Mouse (Mus musculus) embryonic facial prominence, embryonic 11.5 days (tissue): ENCODE measurements at regions not wholly inside any gene's neighbourhood (a gene's known extent, or its start where the extent isn't known, plus 50 kb on each side); places are given as distances from the start of the nearest gene placed in this dataset.

Experiments
- ATAC-seq: fragments of 200-750 bp; cut with Nextera tagmentation; replicated peaks from 2 replicates; pipeline ENCODE4 v1.8.0; 2017; ENCODE audit warnings: low read depth; ENCODE audit not compliant: insufficient number of reproducible peaks, low FRiP score, low TSS enrichment
- DNase-seq: peaks from one replicate; pipeline ENCODE4 v3.0.0-alpha.2; 2015; ENCODE audit warnings: low spot score
- H3K27ac ChIP-seq: fragments of 300-500 bp; sonication (generic); replicated peaks from 2 replicates; pipeline ENCODE4 v1.5.1; 2014; ENCODE audit warnings: mild to moderate bottlenecking, low read depth, low read length, control low read depth
- H3K27me3 ChIP-seq: fragments of 300-500 bp; sonication (generic); 2 replicates; pipeline ENCODE4 v1.6.1; 2014; ENCODE audit warnings: mild to moderate bottlenecking, low read length, moderate library complexity, mixed read lengths; ENCODE audit not compliant: control insufficient read depth, insufficient read depth
- H3K36me3 ChIP-seq: fragments of 300-500 bp; sonication (generic); replicated peaks from 2 replicates; pipeline ENCODE4 v1.6.1; 2014; ENCODE audit warnings: low read depth, mild to moderate bottlenecking, low read length, moderate library complexity, mixed read lengths; ENCODE audit not compliant: control insufficient read depth, insufficient read depth
- H3K4me1 ChIP-seq: fragments of 300-500 bp; sonication (generic); 2 replicates; pipeline ENCODE4 v1.6.1; 2014; ENCODE audit warnings: low read length, mixed read lengths; ENCODE audit not compliant: control insufficient read depth, insufficient read depth
- H3K4me2 ChIP-seq: fragments of 300-500 bp; sonication (generic); 2 replicates; pipeline ENCODE4 v1.6.1; 2014; ENCODE audit warnings: low read depth, mild to moderate bottlenecking, control low read depth, low read length, moderate library complexity
- H3K4me3 ChIP-seq: fragments of 300-500 bp; sonication (generic); 2 replicates; pipeline ENCODE4 v1.5.1; 2014; ENCODE audit warnings: low read depth, low read length, control low read depth
- H3K9ac ChIP-seq: fragments of 300-500 bp; sonication (generic); replicated peaks from 2 replicates; pipeline ENCODE4 v1.6.1; 2014; ENCODE audit warnings: mild to moderate bottlenecking, control low read depth, low read length
- H3K9me3 ChIP-seq: fragments of 300-500 bp; sonication (generic); replicated peaks from 2 replicates; pipeline ENCODE4 v1.6.1; 2016; ENCODE audit warnings: mild to moderate bottlenecking, low read length, inconsistent platforms, mixed read lengths; ENCODE audit not compliant: control insufficient read depth
- WGBS: fragments of 180-500 bp; shearing (Covaris S2); extraction: QIAGEN DNeasy Blood & Tissue Kit; methylation state at CpG from one replicate; pipeline ENCODE4 v1.1.7; 2014; 5-methylcytosine and 5-hydroxymethylcytosine counted together

DNA sequence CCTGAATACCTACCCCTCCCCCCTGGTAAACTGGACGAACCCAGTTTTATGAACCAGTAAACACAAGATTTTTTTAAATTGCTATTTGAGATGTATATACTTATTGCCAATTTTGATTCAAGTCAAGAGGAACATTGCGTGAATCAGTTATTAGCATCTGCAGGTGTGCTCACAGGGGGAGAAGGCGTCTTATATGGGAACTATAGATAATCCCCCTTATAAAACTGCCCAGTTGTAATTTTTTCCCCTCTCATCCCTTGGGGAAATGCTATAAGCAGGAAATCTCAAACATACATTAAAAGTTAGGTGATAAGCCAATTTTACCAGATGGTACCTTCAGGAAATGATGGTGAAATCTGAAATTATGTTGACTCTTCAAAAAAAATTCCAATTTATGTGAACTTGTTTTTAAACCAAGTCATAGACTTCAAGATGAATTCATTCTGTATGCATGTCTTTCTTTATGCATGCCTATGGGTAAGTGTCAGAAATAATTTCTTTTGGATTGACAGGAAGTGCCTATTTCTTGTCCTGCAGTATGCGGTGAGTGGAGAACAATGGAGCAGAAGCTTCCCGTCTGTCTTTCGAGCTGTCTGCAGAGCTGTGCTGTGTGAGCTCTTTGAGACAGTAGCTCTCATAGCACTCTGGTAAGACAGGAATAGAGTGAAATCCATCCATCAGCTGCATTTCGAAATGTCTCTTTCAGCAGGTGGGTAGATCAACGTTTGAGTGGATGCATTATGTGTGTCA lies 306.0 kb upstream of the Xrcc4 start:
- Histone ChIP-seq H3K36me3 (no peaks in the 10 kb centered on the region), H3K9ac (no peak overlapping the region), H3K4me3 (no peak overlapping the region), H3K27ac (no peak overlapping the region), H3K4me2 (no peak overlapping the region), H3K27me3 (no peaks in the 10 kb centered on the region), H3K9me3 (no peaks in the 10 kb centered on the region), H3K4me1 (no peaks in the 10 kb centered on the region)
- WGBS: 75% methylated on average over 8 of the region's 8 CpGs
- DNase-seq (no peak), ATAC-seq (no peak)

DNA sequence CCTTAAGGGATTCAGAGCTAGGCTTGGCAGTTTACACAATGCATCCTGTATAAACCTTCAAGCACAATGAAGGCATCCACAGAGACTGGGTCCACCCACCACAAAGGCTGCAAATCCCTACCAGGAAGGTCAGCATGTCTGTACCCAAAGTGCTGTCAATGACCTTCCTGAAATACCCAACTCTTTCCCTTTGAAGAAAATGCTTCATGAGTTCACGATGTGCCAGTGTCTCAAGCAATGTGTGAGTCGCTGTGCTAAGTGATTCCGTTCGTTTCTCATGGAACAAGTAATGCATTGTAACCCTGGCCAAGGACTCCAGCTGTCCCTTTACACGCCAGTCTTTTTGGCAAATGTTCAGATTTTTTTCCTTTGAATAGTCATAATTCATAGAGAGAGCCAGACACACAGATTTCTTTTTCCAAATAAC lies 305.4 kb upstream of the Xrcc4 start:
- Histone ChIP-seq H3K4me2 (no peak overlapping the region), H3K27me3 (no peaks in the 10 kb centered on the region), H3K36me3 (no peaks in the 10 kb centered on the region), H3K4me1 (no peaks in the 10 kb centered on the region), H3K9ac (no peak overlapping the region), H3K9me3 (no peaks in the 10 kb centered on the region), H3K4me3 (no peak overlapping the region), H3K27ac (no peak overlapping the region)
- 33% methylated on average over 5 of the region's 5 CpGs for WGBS
- DNase-seq (peak; percentile 28), ATAC-seq (no peak)

- H3K9ac ChIP-seq: no peak overlapping the region
- H3K9me3 ChIP-seq: no peaks in the 10 kb centered on the region
- no peaks in the 10 kb centered on the region for H3K27me3 ChIP-seq
- no peak overlapping the region for H3K4me2 ChIP-seq
- DNase-seq (no peak), ATAC-seq (no peak)
- no peak overlapping the region for H3K4me3 ChIP-seq
- H3K4me1 ChIP-seq: no peaks in the 10 kb centered on the region
- H3K36me3 ChIP-seq: no peaks in the 10 kb centered on the region
- H3K27ac ChIP-seq: no peak overlapping the region
These were observed 303.0 kb upstream of the Xrcc4 start for GRCm38 (mm10) chr13:90392415-90392814.

GRCm38 (mm10) chr13:90376619-90377018 lies 287.2 kb upstream of the Xrcc4 start:
- H3K4me3 ChIP-seq: no peak overlapping the region
- H3K9ac ChIP-seq: no peak overlapping the region
- no peak overlapping the region for H3K4me2 ChIP-seq
- no peaks in the 10 kb centered on the region for H3K4me1 ChIP-seq
- no peaks in the 10 kb centered on the region for H3K9me3 ChIP-seq
- H3K36me3 ChIP-seq: no peaks in the 10 kb centered on the region
- ATAC-seq (peak; percentile 67; the same call in 1 of the 2 replicates), DNase-seq (no peak)
- WGBS: 46% methylated on average over 3 of the region's 3 CpGs
- H3K27ac ChIP-seq: no peak overlapping the region
- H3K27me3 ChIP-seq: no peaks in the 10 kb centered on the region

- H3K36me3 ChIP-seq: no peaks in the 10 kb centered on the region
- no peak overlapping the region for H3K4me3 ChIP-seq
- H3K27me3 ChIP-seq: no peaks in the 10 kb centered on the region
- ATAC-seq: no peak
- WGBS: 73% methylated on average over 6 of the region's 6 CpGs
- no peak overlapping the region for H3K9ac ChIP-seq
- H3K4me1 ChIP-seq: no peaks in the 10 kb centered on the region
- H3K9me3 ChIP-seq: no peaks in the 10 kb centered on the region
- DNase-seq: no peak
- H3K4me2 ChIP-seq: no peak overlapping the region
- no peak overlapping the region for H3K27ac ChIP-seq
These were observed 286.8 kb upstream of the Xrcc4 start for GRCm38 (mm10) chr13:90376207-90376606.

DNA sequence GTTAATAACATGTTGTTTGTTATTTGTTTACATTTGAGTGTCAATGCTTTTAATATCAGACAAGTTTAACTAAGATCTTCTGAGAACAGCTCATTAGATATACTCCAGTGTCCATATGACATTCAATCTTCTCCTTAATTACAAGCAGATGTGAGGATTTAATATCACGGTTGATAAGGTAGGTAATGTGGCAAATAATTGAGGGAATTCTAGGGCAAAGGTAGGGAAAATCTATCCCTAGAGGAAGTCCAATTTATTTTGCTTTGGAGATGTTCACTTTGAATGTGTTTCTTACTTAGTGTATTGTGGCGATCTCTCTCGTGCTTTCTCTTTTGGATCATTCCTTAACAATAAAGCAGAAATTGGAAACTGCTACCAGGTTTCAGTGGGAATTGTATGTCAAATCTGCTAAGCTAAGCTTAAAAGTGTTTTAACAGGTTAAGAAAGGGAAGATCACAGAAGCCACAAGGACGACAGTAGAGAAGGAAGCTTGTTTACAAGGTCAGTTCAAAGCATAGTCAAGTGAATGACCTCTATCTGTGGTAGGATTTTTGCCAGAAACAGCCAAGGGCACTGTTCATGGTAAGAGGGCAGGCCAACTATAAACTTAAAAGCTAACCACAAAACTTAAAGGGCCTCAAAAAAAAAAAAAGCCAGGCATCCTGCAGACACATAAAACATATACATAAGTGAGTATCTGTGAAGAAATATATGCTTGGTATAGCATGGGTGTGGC lies 282.2 kb upstream of the Xrcc4 start:
- WGBS: 43% methylated on average over 4 of the region's 4 CpGs
- Histone ChIP-seq H3K36me3 (no peaks in the 10 kb centered on the region), H3K9me3 (no peaks in the 10 kb centered on the region), H3K4me2 (no peak overlapping the region), H3K9ac (no peak overlapping the region), H3K27ac (no peak overlapping the region), H3K4me1 (no peaks in the 10 kb centered on the region), H3K4me3 (no peak overlapping the region), H3K27me3 (no peaks in the 10 kb centered on the region)
- no peak for ATAC-seq
- DNase-seq: no peak

DNA sequence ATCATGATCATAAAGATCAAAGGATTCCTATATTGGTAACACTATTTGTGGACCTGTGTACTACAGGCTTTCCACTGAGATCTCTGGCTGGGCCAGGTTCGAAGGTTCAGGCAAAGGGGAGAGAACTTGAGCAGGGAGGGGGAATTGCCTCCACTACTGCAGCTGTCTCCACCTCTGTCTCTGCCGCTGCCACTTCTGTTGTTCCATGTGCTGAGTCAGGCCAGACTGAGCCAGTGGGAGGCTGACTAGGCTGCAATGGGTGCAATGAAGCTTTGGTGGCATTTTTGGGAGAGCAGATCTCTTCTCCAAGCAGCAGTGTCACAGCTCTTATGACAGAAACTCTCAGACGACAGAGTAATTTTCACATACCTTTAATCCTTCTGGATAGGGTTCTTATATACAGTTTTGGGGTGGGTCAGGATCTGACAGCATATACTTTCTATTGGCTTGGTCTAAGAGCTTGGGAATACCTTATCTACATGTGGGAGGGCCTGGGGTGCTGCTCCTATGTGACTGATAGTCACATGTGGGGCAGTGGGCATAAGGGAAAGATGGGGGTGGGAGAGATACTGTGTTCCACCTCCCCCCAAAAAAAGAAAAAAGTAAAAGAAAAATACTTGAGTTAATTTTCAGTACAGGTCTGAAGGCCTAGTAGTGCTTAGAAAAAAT lies 281.5 kb upstream of the Xrcc4 start:
- ATAC-seq (no peak), DNase-seq (no peak)
- H3K36me3 ChIP-seq: no peaks in the 10 kb centered on the region
- no peak overlapping the region for H3K9ac ChIP-seq
- H3K4me3 ChIP-seq: no peak overlapping the region
- no peaks in the 10 kb centered on the region for H3K4me1 ChIP-seq
- no peak overlapping the region for H3K4me2 ChIP-seq
- 63% methylated on average over 3 of the region's 3 CpGs for WGBS
- H3K9me3 ChIP-seq: no peaks in the 10 kb centered on the region
- no peaks in the 10 kb centered on the region for H3K27me3 ChIP-seq
- no peak overlapping the region for H3K27ac ChIP-seq

DNA sequence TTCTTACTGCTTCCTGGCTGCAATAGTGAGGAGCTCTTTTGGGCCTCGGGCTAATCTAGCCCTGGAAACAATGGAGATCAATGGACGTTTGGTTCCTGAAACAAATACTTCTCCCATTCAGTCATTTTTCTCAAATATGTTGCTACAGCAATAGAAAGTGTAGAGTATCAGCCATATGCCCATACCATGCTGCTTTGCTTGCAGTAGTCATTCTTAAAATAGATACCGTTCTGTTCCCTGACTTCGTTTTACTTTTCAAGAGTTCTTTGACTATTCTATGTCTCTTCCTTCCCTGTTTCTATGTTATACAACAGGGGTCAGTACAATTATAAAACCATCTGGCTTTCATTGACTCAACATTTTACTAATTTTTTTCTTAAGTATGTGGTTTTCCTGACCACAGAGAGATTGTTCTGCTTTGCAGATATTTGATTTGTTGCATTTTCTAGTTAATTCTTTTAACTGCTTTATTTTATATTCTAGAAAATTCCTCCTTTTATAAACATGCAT lies 275.2 kb upstream of the Xrcc4 start:
- no peak for ATAC-seq
- 0 out of 2 replicates have a peak, but pooled peaks cover 2% of the 10 kb centered on the region for H3K4me1 ChIP-seq
- no peaks in the 10 kb centered on the region for H3K9me3 ChIP-seq
- WGBS: 63% methylated on average over 4 of the region's 4 CpGs
- DNase-seq: peak; percentile 26
- no peak overlapping the region for H3K4me3 ChIP-seq
- H3K27me3 ChIP-seq: no peaks in the 10 kb centered on the region
- no peak overlapping the region for H3K4me2 ChIP-seq
- no peaks in the 10 kb centered on the region for H3K36me3 ChIP-seq
- H3K9ac ChIP-seq: no peak overlapping the region
- H3K27ac ChIP-seq: no peak overlapping the region
